Mouse (Mus musculus) lung, postnatal 0 days (tissue): ENCODE data around the gene Gm20388.

ENCODE experiments used
- CTCF ChIP-seq: IDR thresholded peaks from 2 replicates; pipeline ENCODE4 v1.5.1; 2016; ENCODE audit warnings: antibody characterized with exemption, mild to moderate bottlenecking
- EP300 ChIP-seq: IDR thresholded peaks from 2 replicates; pipeline ENCODE4 v1.6.1; 2016; ENCODE audit warnings: antibody characterized with exemption, mild to moderate bottlenecking, control low read depth

GRCm38 (mm10) chr8:120278009-120278408 is 367.4 kb downstream of the Gm20388 start:
- no peak for TF ChIP-seq CTCF
- TF ChIP-seq EP300 = no peak
